Mouse (Mus musculus) MEL-GATA-1-ER (cell line): ENCODE data around the gene S100g.

Source experiments
- DNase-seq: peaks from one replicate; pipeline ENCODE4 v3.0.0-alpha.2; 2012; ENCODE audit warnings: low read depth; ENCODE audit errors: extremely low read depth

The S100g gene

GRCm38 (mm10) chrX:162964383-162964782, at the start of gene S100g:
Gene S100g (minus strand): TSS chrX:162964599.
- DNase-seq = no peak

- DNase-seq = no peak
Measured at GRCm38 (mm10) chrX:162992121-162992520, 27.7 kb upstream of the S100g start.

GRCm38 (mm10) chrX:162991396-162991795, 27.0 kb upstream of the S100g start:
- no peak for DNase-seq

GRCm38 (mm10) chrX:162986876-162987495, 22.6 kb upstream of the S100g start:
- no peak for DNase-seq

GRCm38 (mm10) chrX:162976194-162976593, 11.8 kb upstream of the S100g start:
- no peak for DNase-seq

GRCm38 (mm10) chrX:162967456-162967855, 3.1 kb upstream of the S100g start:
- DNase-seq = no peak

GRCm38 (mm10) chrX:162963840-162964239, 559 bp downstream of the S100g start:
- no peak for DNase-seq

- no peak for DNase-seq
Measured at GRCm38 (mm10) chrX:162957921-162958320, 6.5 kb downstream of the S100g start.

GRCm38 (mm10) chrX:162949811-162950439, 14.5 kb downstream of the S100g start:
- DNase-seq = peak; percentile 24

GRCm38 (mm10) chrX:162942027-162942426, 22.4 kb downstream of the S100g start:
- no peak for DNase-seq

GRCm38 (mm10) chrX:162931467-162931866, 32.9 kb downstream of the S100g start:
- no peak for DNase-seq

GRCm38 (mm10) chrX:162921487-162922125, 42.8 kb downstream of the S100g start:
- no peak for DNase-seq

GRCm38 (mm10) chrX:162915697-162916096, 48.7 kb downstream of the S100g start:
- peak; percentile 64 for DNase-seq

GRCm38 (mm10) chrX:162913651-162914050, 50.7 kb downstream of the S100g start:
- no peak for DNase-seq
